Mouse (Mus musculus): Measurements from ENCODE around the gene Clybl.

DNA sequence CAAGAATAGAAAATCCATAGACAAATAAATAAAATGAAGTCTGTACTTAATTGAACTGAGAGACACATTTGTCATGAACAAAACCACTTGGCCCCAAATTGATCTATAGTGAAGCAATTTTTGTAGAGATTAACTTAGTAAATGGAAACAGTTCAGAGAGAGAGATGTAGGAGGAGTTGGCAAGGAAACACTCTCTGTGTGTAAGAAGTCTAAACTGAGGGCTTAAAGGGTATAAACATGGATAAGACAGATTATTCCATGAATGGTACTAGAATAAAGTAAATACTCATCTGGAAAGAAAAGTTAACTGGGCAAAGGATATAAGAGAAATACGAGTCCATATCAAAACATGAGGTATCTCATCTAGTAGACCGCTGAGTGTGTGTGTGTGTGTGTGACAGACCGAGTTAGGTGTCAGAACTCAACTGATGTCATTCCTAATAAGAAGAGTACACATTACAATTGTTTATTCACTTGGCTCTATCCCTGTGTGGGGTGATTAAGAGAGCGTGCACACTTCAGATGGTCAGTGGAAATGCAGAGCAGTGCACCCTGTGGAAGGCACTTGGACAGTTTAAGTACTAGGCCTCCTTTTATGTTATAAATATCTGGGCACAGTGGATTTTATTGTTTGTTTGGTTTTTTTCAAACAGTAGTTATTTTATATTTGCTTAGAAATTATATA is 37.8 kb upstream of the Clybl start:
- TF ChIP-seq CTCF (IDR thresholded peaks at IDR 0.05; ENCODE audit: low read depth, low read length): no peak
- TF ChIP-seq POLR2A (IDR thresholded peaks at IDR 0.05; ENCODE audit: extremely low read depth, insufficient read depth, low read length): no peak
